ENCODE assay signal across 11 mouse cellular contexts in genomic region chr5:7655280-7655679, GRCm38 (mm10).
A peak's percentile ranks its signal among the peaks of the same experiment; 100 is the strongest.
DNase-seq lines count a peak whose midpoint lies in the region; ATAC-seq lines count a peak whose summit lies in the region.
"Had no signal": no experiment of that assay in that cellular context is flagged by ENCODE, and none has a peak within 500 bp of the region (broad histone marks: within the 10 kb centered on the region; RNA-seq: fewer than 3 reads in every experiment).

No protein-coding gene starts in this region.

- no peak overlapping the region for H3K4me2 ChIP-seq in hindbrain, embryonic 15.5 days
- H3K4me2 ChIP-seq in hindbrain, embryonic 12.5 days (replicated peaks): no peak overlapping the region
- H3K4me2 ChIP-seq in forebrain, embryonic 15.5 days (replicated peaks): no peak overlapping the region
- H3K4me2 ChIP-seq in intestine, embryonic 15.5 days (replicated peaks): no peak overlapping the region
- H3K4me2 ChIP-seq: limb, embryonic 15.5 days had no signal

- H3K27ac ChIP-seq in hindbrain, embryonic 15.5 days (replicated peaks): no peak overlapping the region
- H3K27ac ChIP-seq in hindbrain, embryonic 12.5 days: no peak overlapping the region
- no peak overlapping the region for H3K27ac ChIP-seq in forebrain, embryonic 15.5 days (replicated peaks)
- no peak overlapping the region for H3K27ac ChIP-seq in intestine, embryonic 15.5 days
- H3K27ac ChIP-seq: limb, embryonic 15.5 days had no signal

- peak; percentile 79 for ATAC-seq in hindbrain, embryonic 15.5 days (ENCODE audit: low FRiP score, low read depth)
- ATAC-seq in hindbrain, embryonic 12.5 days (ENCODE audit: low FRiP score): no peak
- ATAC-seq in forebrain, embryonic 15.5 days (replicated peaks): peak; percentile 87
- no peak for ATAC-seq in intestine, embryonic 15.5 days

- peak; percentile 37 to 48 for DNase-seq in right cerebral cortex, postnatal 10 days (ENCODE audit: low spot score in 2 of 2)
- no peak for DNase-seq in right cerebral cortex, postnatal 14 days
- peak; percentile 33 for DNase-seq in telencephalon, adult 2 months (ENCODE audit: low read depth, low spot score)
- DNase-seq in heart, postnatal 10 days: no peak
- DNase-seq: adrenal gland, postnatal 14 days; kidney, postnatal 4 days had no signal

- H3K9me3 ChIP-seq in hindbrain, embryonic 15.5 days: no peaks in the 10 kb centered on the region
- H3K9me3 ChIP-seq in hindbrain, embryonic 12.5 days (replicated peaks): no peaks in the 10 kb centered on the region
- H3K9me3 ChIP-seq in forebrain, embryonic 15.5 days: no peaks in the 10 kb centered on the region
- H3K9me3 ChIP-seq in intestine, embryonic 15.5 days: no peaks in the 10 kb centered on the region
- H3K9me3 ChIP-seq: limb, embryonic 15.5 days had no signal

- no peaks in the 10 kb centered on the region for H3K4me1 ChIP-seq in hindbrain, embryonic 15.5 days (replicated peaks)
- H3K4me1 ChIP-seq in hindbrain, embryonic 12.5 days: no peaks in the 10 kb centered on the region
- H3K4me1 ChIP-seq in forebrain, embryonic 15.5 days: 0 out of 2 replicates have a peak, but pooled peaks cover 2% of the 10 kb centered on the region
- H3K4me1 ChIP-seq in intestine, embryonic 15.5 days (replicated peaks): no peaks in the 10 kb centered on the region
- H3K4me1 ChIP-seq: limb, embryonic 15.5 days had no signal

- H3K4me3 ChIP-seq in hindbrain, embryonic 15.5 days: no peak overlapping the region
- no peak overlapping the region for H3K4me3 ChIP-seq in hindbrain, embryonic 12.5 days
- H3K4me3 ChIP-seq in forebrain, embryonic 15.5 days: no peak overlapping the region
- H3K4me3 ChIP-seq in intestine, embryonic 15.5 days (replicated peaks): no peak overlapping the region
- H3K4me3 ChIP-seq: limb, embryonic 15.5 days had no signal

- no peaks in the 10 kb centered on the region for H3K27me3 ChIP-seq in hindbrain, embryonic 15.5 days
- H3K27me3 ChIP-seq in hindbrain, embryonic 12.5 days: no peaks in the 10 kb centered on the region
- no peaks in the 10 kb centered on the region for H3K27me3 ChIP-seq in forebrain, embryonic 15.5 days
- H3K27me3 ChIP-seq in intestine, embryonic 15.5 days (replicated peaks): no peaks in the 10 kb centered on the region
- H3K27me3 ChIP-seq: limb, embryonic 15.5 days had no signal

- no peak overlapping the region for H3K9ac ChIP-seq in hindbrain, embryonic 15.5 days
- H3K9ac ChIP-seq in hindbrain, embryonic 12.5 days: no peak overlapping the region
- H3K9ac ChIP-seq in forebrain, embryonic 15.5 days (replicated peaks): no peak overlapping the region
- H3K9ac ChIP-seq in intestine, embryonic 15.5 days: no peak overlapping the region
- H3K9ac ChIP-seq: limb, embryonic 15.5 days had no signal

- H3K36me3 ChIP-seq in hindbrain, embryonic 15.5 days: no peaks in the 10 kb centered on the region
- H3K36me3 ChIP-seq in hindbrain, embryonic 12.5 days: no peaks in the 10 kb centered on the region
- no peaks in the 10 kb centered on the region for H3K36me3 ChIP-seq in forebrain, embryonic 15.5 days
- no peaks in the 10 kb centered on the region for H3K36me3 ChIP-seq in intestine, embryonic 15.5 days
- H3K36me3 ChIP-seq: limb, embryonic 15.5 days had no signal

- 65% methylated on average over 2 of the region's 2 CpGs for WGBS in hindbrain, embryonic 15.5 days
- WGBS in hindbrain, embryonic 12.5 days: 71% methylated on average over 2 of the region's 2 CpGs
- WGBS in forebrain, embryonic 15.5 days: 36% methylated on average over 2 of the region's 2 CpGs
- WGBS in intestine, embryonic 15.5 days: 52% methylated on average over 2 of the region's 2 CpGs

- intact Hi-C loops in heart, postnatal 10 days (cut with DNase I): no loop called here

Comparison
In these comparisons a context has a peak if more than half of its experiments do, and no peak if none do; other contexts are left out.
1. ATAC-seq: peak in hindbrain, embryonic 15.5 days (single experiment) and forebrain, embryonic 15.5 days (single experiment); none in hindbrain, embryonic 12.5 days (single experiment) and intestine, embryonic 15.5 days (single experiment).
2. DNase-seq: peak in right cerebral cortex, postnatal 10 days (2 of 2) and telencephalon, adult 2 months (single experiment); none in right cerebral cortex, postnatal 14 days (single experiment) and heart, postnatal 10 days (0 of 2).